Mouse (Mus musculus): ENCODE measurements around the gene Asxl2.
"Not testable (repeated sequence)": the region's sequence is repeated elsewhere in the genome, so short reads cannot be mapped to it uniquely, and the experiment has no call there.

- TF ChIP-seq CTCF, EP300 (IDR thresholded peaks at IDR 0.05; ENCODE audit: low read depth): not testable (repeated sequence)
Measured at GRCm38 (mm10) chr12:3521806-3522205, 95.1 kb downstream of the Asxl2 start.
